Mouse (Mus musculus): ENCODE measurements at regions not wholly inside any gene's neighbourhood (a gene's known extent, or its start where the extent isn't known, plus 50 kb on each side); places are given as distances from the start of the nearest gene placed in this dataset.

GRCm38 (mm10) chrX:12348117-12348516 is 188.0 kb upstream of the Bcor start:
- no peak for TF ChIP-seq GATA1 (IDR thresholded peaks at IDR 0.05; ENCODE audit: borderline replicate concordance, low read length)
- TF ChIP-seq CTCF (IDR thresholded peaks at IDR 0.05; ENCODE audit: low read depth, low read length), result no peak
- TF ChIP-seq GATA2 (IDR thresholded peaks at IDR 0.05; ENCODE audit: borderline replicate concordance, low read depth, low read length), result no peak

All from G1E (cell line).